ENCODE assay signal across 8 mouse cellular contexts in genomic region chr10:128367899-128368401, GRCm38 (mm10). TPM values are rescaled to one million over a fixed set of nuclear protein-coding genes. Genes with fewer than 3 reads are reported as not detected.
DNase-seq lines count a peak whose midpoint lies in the region; ATAC-seq and TF ChIP-seq lines count a peak whose summit lies in the region.

No protein-coding gene starts in this region.

- no peaks in the 10 kb centered on the region for H3K9me3 ChIP-seq in MEL (replicated peaks; ENCODE audit: insufficient read depth, low read length)
- H3K9me3 ChIP-seq in hindbrain, embryonic 10.5 days, result no peaks in the 10 kb centered on the region
- no peaks in the 10 kb centered on the region for H3K9me3 ChIP-seq in liver, embryonic 16.5 days (replicated peaks; ENCODE audit: control insufficient read depth, low read length)

- ATAC-seq in liver, embryonic 16.5 days (ENCODE audit: low read depth), result no peak

- 17% methylated on average over 19 of the region's 19 CpGs for WGBS in hindbrain, embryonic 10.5 days
- WGBS in liver, embryonic 16.5 days (ENCODE audit: insufficient replicate concordance), result 22% methylated on average over 19 of the region's 19 CpGs

- peaks cover 2% of the 10 kb centered on the region; the same call in 1 of the 2 replicates for H3K79me2 ChIP-seq in MEL (ENCODE audit: control insufficient read depth, insufficient read depth, low read length, poor library complexity)

- DNase-seq in gastrocnemius, postnatal 25 days, result peak; percentile 85
- DNase-seq in gastrocnemius, postnatal 36 days, result no peak
- DNase-seq in MEL (ENCODE audit: low read depth, low spot score), result no peak
- no peak for DNase-seq in hindbrain, embryonic 10.5 days (ENCODE audit: low spot score)
- no peak for DNase-seq in adrenal gland, adult 18-20 months (ENCODE audit: low spot score in 2 of 2)
- no peak for DNase-seq in adrenal gland, postnatal 25 days
- no peak for DNase-seq in gastrocnemius, postnatal 10 days

- H3K27me3 ChIP-seq in MEL (ENCODE audit: control insufficient read depth in 1 of 2, insufficient read depth in 2 of 2, low read length in 2 of 2), result no peaks in the 10 kb centered on the region
- H3K27me3 ChIP-seq in hindbrain, embryonic 10.5 days (ENCODE audit: insufficient read depth, poor library complexity, severe bottlenecking), result no peaks in the 10 kb centered on the region
- no peaks in the 10 kb centered on the region for H3K27me3 ChIP-seq in liver, embryonic 16.5 days (ENCODE audit: control insufficient read depth, insufficient read depth, low read depth, low read length)

- no peak; a peak in 1 of 4 replicates for TF ChIP-seq EP300 in MEL (IDR thresholded peaks at IDR 0.05; ENCODE audit: low read depth in 1 of 2, low read length in 2 of 2)

- no peak for TF ChIP-seq POLR2A in MEL (IDR thresholded peaks at IDR 0.05; ENCODE audit: control insufficient read depth in 1 of 2, insufficient read depth in 1 of 2, low read depth in 1 of 2, low read length in 2 of 2, poor library complexity in 1 of 2)

- no peak for TF ChIP-seq CTCF in MEL (IDR thresholded peaks at IDR 0.05 in 2 of 3, conservative IDR thresholded peaks at IDR 0.05 in 1 of 3; ENCODE audit: control insufficient read depth in 1 of 3, insufficient read depth in 1 of 3, low read depth in 2 of 3, low read length in 3 of 3, poor library complexity in 1 of 3, severe bottlenecking in 1 of 3)

- H3K4me1 ChIP-seq in MEL (ENCODE audit: control insufficient read depth in 1 of 2, insufficient read depth in 2 of 2, low read length in 2 of 2), result peaks cover 11 to 14% of the 10 kb centered on the region in 2 experiments
- H3K4me1 ChIP-seq in hindbrain, embryonic 10.5 days (replicated peaks), result peaks cover 25% of the 10 kb centered on the region
- H3K4me1 ChIP-seq in liver, embryonic 16.5 days (ENCODE audit: control insufficient read depth, low read depth, low read length), result peaks cover 18% of the 10 kb centered on the region

- intact Hi-C loops in gastrocnemius, postnatal 36 days (cut with DNase I), result no loop called here

- H3K27ac ChIP-seq in MEL (ENCODE audit: control insufficient read depth, low read depth, low read length), result peak overlapping the region; percentile 47
- H3K27ac ChIP-seq in hindbrain, embryonic 10.5 days, result peak overlapping the region; percentile 89
- peak overlapping the region; percentile 90 for H3K27ac ChIP-seq in liver, embryonic 16.5 days (ENCODE audit: low read length)

- H3K4me2 ChIP-seq in liver, embryonic 16.5 days (ENCODE audit: low read depth, low read length), result peak overlapping the region; percentile 97

- peak overlapping the region; percentile 63 to 94 for H3K4me3 ChIP-seq in MEL (ENCODE audit: control insufficient read depth in 1 of 2, insufficient read depth in 1 of 2, low read depth in 2 of 2, low read length in 2 of 2)
- peak overlapping the region; percentile 80 for H3K4me3 ChIP-seq in hindbrain, embryonic 10.5 days
- peak overlapping the region; percentile 87 for H3K4me3 ChIP-seq in liver, embryonic 16.5 days (ENCODE audit: low read depth, low read length)

- no peak for TF ChIP-seq RAD21 in MEL (IDR thresholded peaks at IDR 0.05; ENCODE audit: low read depth, low read length)

- peaks cover 6 to 9% of the 10 kb centered on the region in 2 experiments for H3K36me3 ChIP-seq in MEL (ENCODE audit: control insufficient read depth in 1 of 2, insufficient read depth in 2 of 2, low read length in 2 of 2)
- H3K36me3 ChIP-seq in hindbrain, embryonic 10.5 days, result peaks cover 28% of the 10 kb centered on the region
- peaks cover 8% of the 10 kb centered on the region for H3K36me3 ChIP-seq in liver, embryonic 16.5 days (ENCODE audit: control insufficient read depth, insufficient read depth)

- H3K9ac ChIP-seq in MEL (ENCODE audit: control insufficient read depth, low read depth, low read length, poor library complexity, severe bottlenecking), result peak overlapping the region; percentile 75
- H3K9ac ChIP-seq in liver, embryonic 16.5 days (ENCODE audit: low read depth, low read length), result peak overlapping the region; percentile 82

TF ChIP-seq in MEL, 35 proteins besides CTCF, POLR2A, EP300 and RAD21:
- TF ChIP-seq MAX (IDR thresholded peaks at IDR 0.05; ENCODE audit: low read length) (no peak), SMC3 (IDR thresholded peaks at IDR 0.05; ENCODE audit: low read depth, low read length) (0 out of 2 replicates have a peak, but pooled peaks have one; percentile 6)

RNA-seq across cellular contexts. Expression of gene Coq10a, which starts 0.8 kb away (rescaled TPM):
- total RNA-seq in gastrocnemius, postnatal 25 days (2021), result 100 to 1,000 TPM; 443 to 454 TPM
- 100 to 1,000 TPM; 433 to 434 TPM for total RNA-seq in gastrocnemius, postnatal 36 days (2021)
- 6.8 and 7.7 TPM in 2 replicates for total RNA-seq in MEL (2012; rRNA removed)
- polyA plus RNA-seq in MEL (2012; ENCODE audit: insufficient read depth in 1 of 2, insufficient read length in 2 of 2, low read depth in 1 of 2, low replicate concordance in 2 of 2, missing spikeins in 1 of 2), result 10 to 100 TPM in 1 of 2 experiments, not detected in 1; 14.1 TPM
- polyA plus RNA-seq in hindbrain, embryonic 10.5 days (2016; fragmentation: Nextera tagmentation; extraction: Ambion mirVana), result 14.5 and 21.6 TPM in 2 replicates
- polyA plus RNA-seq in liver, embryonic 16.5 days (2015; fragmentation: Nextera tagmentation; extraction: Ambion mirVana), result 0.65 and 0.96 TPM in 2 replicates
- total RNA-seq in adrenal gland, adult 18-20 months (2021), result 10 to 100 TPM; 79.8 to 90.2 TPM
- 74.4 and 80.2 TPM in 2 replicates for total RNA-seq in adrenal gland, postnatal 25 days (2021)
- total RNA-seq in gastrocnemius, postnatal 10 days (2021), result 100 to 1,000 TPM; 170 to 198 TPM

RNA-seq across cellular contexts. Expression of gene Ankrd52, which starts 9.0 kb away (rescaled TPM):
- total RNA-seq in gastrocnemius, postnatal 25 days (2021), result 10 to 100 TPM; 61.5 to 70.1 TPM
- total RNA-seq in gastrocnemius, postnatal 36 days (2021), result 10 to 100 TPM; 50.5 to 55.7 TPM
- total RNA-seq in MEL (2012; rRNA removed), result 9.5 and 10.0 TPM in 2 replicates
- polyA plus RNA-seq in MEL (2012; ENCODE audit: insufficient read depth in 1 of 2, insufficient read length in 2 of 2, low read depth in 1 of 2, low replicate concordance in 2 of 2, missing spikeins in 1 of 2), result 10 to 100 TPM in 1 of 2 experiments, not detected in 1; 39.9 TPM
- 9.6 and 10.3 TPM in 2 replicates for polyA plus RNA-seq in hindbrain, embryonic 10.5 days (2016; fragmentation: Nextera tagmentation; extraction: Ambion mirVana)
- polyA plus RNA-seq in liver, embryonic 16.5 days (2015; fragmentation: Nextera tagmentation; extraction: Ambion mirVana), result 4.0 and 4.3 TPM in 2 replicates
- 10 to 100 TPM; 61.7 to 61.8 TPM for total RNA-seq in adrenal gland, adult 18-20 months (2021)
- 72.3 and 75.1 TPM in 2 replicates for total RNA-seq in adrenal gland, postnatal 25 days (2021)
- total RNA-seq in gastrocnemius, postnatal 10 days (2021), result 10 to 100 TPM; 47.3 to 50.9 TPM

RNA-seq across cellular contexts. Expression of gene Cs, which starts 30.4 kb away (rescaled TPM):
- 100 to 1,000 TPM; 589 to 611 TPM for total RNA-seq in gastrocnemius, postnatal 25 days (2021)
- 100 to 1,000 TPM; 586 to 610 TPM for total RNA-seq in gastrocnemius, postnatal 36 days (2021)
- total RNA-seq in MEL (2012; rRNA removed), result 161 and 187 TPM in 2 replicates
- 100 to 1,000 TPM; 133 to 256 TPM for polyA plus RNA-seq in MEL (2012; ENCODE audit: insufficient read depth in 1 of 2, insufficient read length in 2 of 2, low read depth in 1 of 2, low replicate concordance in 2 of 2, missing spikeins in 1 of 2)
- polyA plus RNA-seq in hindbrain, embryonic 10.5 days (2016; fragmentation: Nextera tagmentation; extraction: Ambion mirVana), result 231 and 232 TPM in 2 replicates
- 102 and 107 TPM in 2 replicates for polyA plus RNA-seq in liver, embryonic 16.5 days (2015; fragmentation: Nextera tagmentation; extraction: Ambion mirVana)
- 100 to 1,000 TPM; 349 to 654 TPM for total RNA-seq in adrenal gland, adult 18-20 months (2021)
- total RNA-seq in adrenal gland, postnatal 25 days (2021), result 287 and 317 TPM in 2 replicates
- 100 to 1,000 TPM; 483 to 549 TPM for total RNA-seq in gastrocnemius, postnatal 10 days (2021)

RNA-seq across cellular contexts. Expression of gene Slc39a5, which starts 33.1 kb away (rescaled TPM):
- not detected for total RNA-seq in gastrocnemius, postnatal 25 days (2021)
- total RNA-seq in gastrocnemius, postnatal 36 days (2021), result not detected
- total RNA-seq in MEL (2012; rRNA removed), result not detected in 2 replicates
- not detected for polyA plus RNA-seq in MEL (2012; ENCODE audit: insufficient read depth in 1 of 2, insufficient read length in 2 of 2, low read depth in 1 of 2, low replicate concordance in 2 of 2, missing spikeins in 1 of 2)
- 0.55 TPM in 1 of 2 replicates, not detected in the other for polyA plus RNA-seq in hindbrain, embryonic 10.5 days (2016; fragmentation: Nextera tagmentation; extraction: Ambion mirVana)
- polyA plus RNA-seq in liver, embryonic 16.5 days (2015; fragmentation: Nextera tagmentation; extraction: Ambion mirVana), result 76.8 and 88.2 TPM in 2 replicates
- under 1 TPM in 1 of 2 experiments, not detected in 1; 0.16 TPM for total RNA-seq in adrenal gland, adult 18-20 months (2021)
- total RNA-seq in adrenal gland, postnatal 25 days (2021), result not detected in 2 replicates
- not detected for total RNA-seq in gastrocnemius, postnatal 10 days (2021)

RNA-seq across cellular contexts. Expression of gene Nabp2, which starts 43.3 kb away (rescaled TPM):
- 10 to 100 TPM; 44.7 to 47.9 TPM for total RNA-seq in gastrocnemius, postnatal 25 days (2021)
- 10 to 100 TPM; 48.1 to 50.4 TPM for total RNA-seq in gastrocnemius, postnatal 36 days (2021)
- 33.7 and 39.9 TPM in 2 replicates for total RNA-seq in MEL (2012; rRNA removed)
- 100 to 1,000 TPM; 166 to 249 TPM for polyA plus RNA-seq in MEL (2012; ENCODE audit: insufficient read depth in 1 of 2, insufficient read length in 2 of 2, low read depth in 1 of 2, low replicate concordance in 2 of 2, missing spikeins in 1 of 2)
- polyA plus RNA-seq in hindbrain, embryonic 10.5 days (2016; fragmentation: Nextera tagmentation; extraction: Ambion mirVana), result 144 and 147 TPM in 2 replicates
- 31.6 and 31.7 TPM in 2 replicates for polyA plus RNA-seq in liver, embryonic 16.5 days (2015; fragmentation: Nextera tagmentation; extraction: Ambion mirVana)
- 10 to 100 TPM; 74.3 to 75.2 TPM for total RNA-seq in adrenal gland, adult 18-20 months (2021)
- 74.6 and 75.0 TPM in 2 replicates for total RNA-seq in adrenal gland, postnatal 25 days (2021)
- 10 to 100 TPM; 50.7 to 51.3 TPM for total RNA-seq in gastrocnemius, postnatal 10 days (2021)
